Mouse (Mus musculus): Measurements from ENCODE around the gene Tsku.

DNA sequence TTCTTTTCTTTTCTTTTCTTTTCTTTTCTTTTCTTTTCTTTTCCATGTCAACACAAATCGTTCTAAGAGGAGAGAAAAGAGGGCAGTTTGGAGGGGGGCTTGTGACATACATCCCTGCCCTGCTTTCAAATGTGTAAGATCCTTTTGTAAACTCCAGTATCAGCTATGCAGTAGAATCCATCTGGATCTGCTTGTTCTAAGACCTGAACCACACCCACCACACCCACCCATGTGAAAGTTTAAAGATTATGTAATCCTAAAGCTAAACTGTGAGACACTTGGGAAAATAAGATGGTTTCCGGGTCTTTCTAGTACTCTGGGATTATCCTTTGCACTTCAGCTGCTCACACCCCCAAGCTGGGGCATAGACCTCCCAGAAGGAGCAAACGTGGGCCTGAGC, 18.9 kb downstream of the Tsku start:
- TF ChIP-seq POLR2A (IDR thresholded peaks at IDR 0.05; ENCODE audit: control insufficient read depth, low read depth, low read length) (no peak), CTCF (IDR thresholded peaks at IDR 0.05; ENCODE audit: control insufficient read depth, insufficient read depth, insufficient replicate concordance, low read depth, low read length) (no peak)

Data from testis, adult 2 months (tissue).